Mouse (Mus musculus) E14TG2a.4 (cell line): ENCODE measurements around the gene Sart3.

Experiments
- CTCF ChIP-seq: conservative IDR thresholded peaks from 2 replicates; pipeline ENCODE4 v1.5.1; 2014; ENCODE audit warnings: low read length
- NANOG ChIP-seq: IDR thresholded peaks from 2 replicates; pipeline ENCODE4 v1.6.1; 2014; ENCODE audit warnings: borderline replicate concordance, low read length, mixed read lengths

- TF ChIP-seq CTCF (no peak), NANOG (no peak)
These were observed 7.3 kb upstream of the Sart3 start for GRCm38 (mm10) chr5:113779569-113779968.
